Mouse (Mus musculus) kidney, embryonic 16.5 days (tissue): ENCODE results near the gene Ppia. TPM values are rescaled to one million over a fixed set of nuclear protein-coding genes. Genes with fewer than 3 reads are reported as not detected.
"Not testable (repeated sequence)": the region's sequence is repeated elsewhere in the genome, so short reads cannot be mapped to it uniquely, and the experiment has no call there.

Source experiments
- ATAC-seq: fragments of 200-750 bp; cut with Nextera tagmentation; 2 replicates; pipeline ENCODE4 v1.8.0; 2017; ENCODE audit warnings: moderate TSS enrichment; ENCODE audit not compliant: low FRiP score, low TSS enrichment
- H3K27ac ChIP-seq: fragments of 300-500 bp; sonication (generic); 2 replicates; pipeline ENCODE4 v1.5.1; 2014; ENCODE audit warnings: low read length
- H3K27me3 ChIP-seq: fragments of 300-500 bp; sonication (generic); 2 replicates; pipeline ENCODE4 v1.6.1; 2014; ENCODE audit warnings: low read length, control low read depth, mixed read lengths; ENCODE audit not compliant: insufficient read depth
- H3K36me3 ChIP-seq: fragments of 300-500 bp; sonication (generic); 2 replicates; pipeline ENCODE4 v1.6.1; 2014; ENCODE audit warnings: low read length, control low read depth, mixed read lengths; ENCODE audit not compliant: insufficient read depth
- H3K4me1 ChIP-seq: fragments of 300-500 bp; sonication (generic); 2 replicates; pipeline ENCODE4 v1.6.1; 2014; ENCODE audit warnings: low read length, control low read depth, mixed read lengths; ENCODE audit not compliant: insufficient read depth
- H3K4me2 ChIP-seq: fragments of 300-500 bp; sonication (generic); replicated peaks from 2 replicates; pipeline ENCODE4 v1.6.1; 2014; ENCODE audit warnings: low read depth, low read length
- H3K4me3 ChIP-seq: fragments of 300-500 bp; sonication (generic); 2 replicates; pipeline ENCODE4 v1.5.1; 2014; ENCODE audit warnings: mild to moderate bottlenecking, low read length
- H3K9ac ChIP-seq: fragments of 300-500 bp; sonication (generic); replicated peaks from 2 replicates; pipeline ENCODE4 v1.6.1; 2014; ENCODE audit warnings: low read length
- H3K9me3 ChIP-seq: fragments of 300-500 bp; sonication (generic); 2 replicates; pipeline ENCODE4 v1.6.1; 2016; ENCODE audit warnings: low read length, control low read depth
- WGBS: fragments of 180-500 bp; shearing (Covaris S2); extraction: QIAGEN DNeasy Blood & Tissue Kit; methylation state at CpG from one replicate; pipeline ENCODE4 v1.1.7; 2014; 5-methylcytosine and 5-hydroxymethylcytosine counted together
- polyA plus RNA-seq: library from polyadenylated mRNA; unstranded; fragments of >200 nt; fragmentation: Nextera tagmentation; extraction: Ambion mirVana; gene quantifications from 2 replicates; pipeline ENCODE4 v1.2.1, GENCODE M21; 2015

Ppia gene
- polyA plus RNA-seq: 4,884 and 4,942 TPM in 2 replicates

DNA sequence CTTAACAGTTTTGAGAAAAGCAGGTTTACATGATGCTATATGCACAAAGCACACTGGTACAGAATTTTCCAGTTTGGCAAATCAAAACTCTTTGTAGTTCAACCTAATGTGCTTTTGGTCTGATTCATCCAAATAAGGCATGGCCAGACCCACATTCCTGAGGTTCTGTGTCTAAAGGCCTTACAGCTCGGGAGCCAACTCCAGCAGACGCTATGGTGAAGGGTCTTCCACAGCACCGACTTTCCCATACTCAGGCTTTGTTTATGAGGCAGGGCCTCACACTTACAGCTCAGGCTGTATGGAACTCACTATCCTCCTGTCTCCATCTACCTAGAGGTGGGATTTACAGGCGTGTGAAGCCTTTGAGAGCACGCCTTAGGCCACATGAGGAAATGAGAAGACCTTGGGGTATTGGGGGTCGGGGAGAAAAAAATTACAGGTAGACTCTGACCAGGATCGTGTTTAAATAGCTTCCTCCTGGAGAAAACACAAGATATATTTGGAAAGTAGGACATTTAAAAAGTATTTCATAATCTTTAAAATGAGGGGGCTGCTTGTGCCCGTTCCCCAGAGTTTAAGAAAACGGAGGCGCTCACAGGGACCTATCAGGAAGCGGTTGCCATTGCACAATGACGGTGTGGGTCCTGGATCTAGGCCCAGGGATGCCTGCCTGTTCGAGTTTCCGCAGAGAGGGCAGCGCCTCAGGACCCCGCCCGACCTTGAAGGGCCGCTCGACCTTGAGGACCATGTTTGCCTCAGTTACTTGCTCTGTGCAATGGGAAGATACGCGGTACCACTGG is at the start of gene Ppia:
Gene Ppia (plus strand): TSS at position 693 of the 800 bp plus-strand sequence.
- peak within 1 kb of the TSS; percentile 96 for H3K4me2 ChIP-seq
- WGBS: 7% methylated on average over 21 of the region's 21 CpGs
- H3K9me3 ChIP-seq: no peaks in the 10 kb centered on the region
- H3K4me1 ChIP-seq: peaks cover 22% of the 10 kb centered on the region
- H3K4me3 ChIP-seq: peak within 1 kb of the TSS; percentile 100
- peak within 1 kb of the TSS; percentile 99 for H3K27ac ChIP-seq
- H3K27me3 ChIP-seq: no peaks in the 10 kb centered on the region
- ATAC-seq: peak; percentile 59; the same call in 1 of the 2 replicates
- H3K9ac ChIP-seq: peak within 1 kb of the TSS; percentile 100
- H3K36me3 ChIP-seq: peaks cover 14% of the 10 kb centered on the region

- H3K27ac ChIP-seq: no peak overlapping the region; the same call in 1 of the 2 replicates
- WGBS: 19% methylated on average over 11 of the region's 11 CpGs
Observed at GRCm38 (mm10) chr11:6365885-6366284, 49.4 kb upstream of the Ppia start.

GRCm38 (mm10) chr11:6366434-6366833 is 48.8 kb upstream of the Ppia start:
- H3K9me3 ChIP-seq: no peaks in the 10 kb centered on the region
- peak overlapping the region; percentile 42; the same call in 1 of the 2 replicates for H3K27ac ChIP-seq
- H3K9ac ChIP-seq: no peak overlapping the region
- no peaks in the 10 kb centered on the region for H3K36me3 ChIP-seq
- WGBS: 76% methylated on average over 6 of the region's 6 CpGs
- no peak overlapping the region for H3K4me2 ChIP-seq
- no peaks in the 10 kb centered on the region for H3K4me1 ChIP-seq
- no peaks in the 10 kb centered on the region for H3K27me3 ChIP-seq
- H3K4me3 ChIP-seq: no peak overlapping the region
- ATAC-seq: 0 out of 2 replicates have a peak, but pooled peaks have one; percentile 61

More at GRCm38 (mm10) chr11:6365885-6366284, 49.4 kb upstream of the Ppia start:
- peak; percentile 73 for ATAC-seq
- H3K9ac ChIP-seq: 0 out of 2 replicates have a peak overlapping the region, but pooled peaks have one; percentile 19
- H3K36me3 ChIP-seq: no peaks in the 10 kb centered on the region
- no peaks in the 10 kb centered on the region for H3K4me1 ChIP-seq
- no peak overlapping the region for H3K4me2 ChIP-seq
- H3K9me3 ChIP-seq: no peaks in the 10 kb centered on the region
- H3K4me3 ChIP-seq: no peak overlapping the region
- no peaks in the 10 kb centered on the region for H3K27me3 ChIP-seq

DNA sequence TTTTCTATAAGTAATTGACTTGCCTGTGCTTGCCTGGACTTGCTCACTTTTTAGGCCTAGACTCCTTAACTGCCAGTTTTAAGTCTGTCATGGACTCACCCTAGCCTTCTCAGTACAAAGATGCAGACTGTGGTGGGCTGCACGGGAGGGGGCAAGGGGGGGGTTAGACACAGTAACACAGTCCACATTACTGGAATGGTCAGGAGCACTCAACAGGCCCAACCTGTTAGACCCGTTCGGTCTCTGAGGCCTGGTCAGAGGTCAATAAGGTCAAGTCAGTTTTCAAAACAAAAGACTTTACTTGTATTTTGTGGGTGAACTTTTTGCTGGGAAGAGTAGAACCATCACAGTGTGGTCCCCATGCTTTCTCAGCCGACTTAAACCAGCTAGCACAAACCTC is 48.1 kb upstream of the Ppia start:
- Histone ChIP-seq H3K4me1 (no peaks in the 10 kb centered on the region), H3K36me3 (no peaks in the 10 kb centered on the region), H3K4me3 (no peak overlapping the region), H3K9me3 (no peaks in the 10 kb centered on the region), H3K9ac (no peak overlapping the region), H3K27me3 (no peaks in the 10 kb centered on the region), H3K27ac (no peak overlapping the region), H3K4me2 (no peak overlapping the region)
- 73% methylated on average over 4 of the region's 4 CpGs for WGBS
- 0 out of 2 replicates have a peak, but pooled peaks have one; percentile 49 for ATAC-seq

DNA sequence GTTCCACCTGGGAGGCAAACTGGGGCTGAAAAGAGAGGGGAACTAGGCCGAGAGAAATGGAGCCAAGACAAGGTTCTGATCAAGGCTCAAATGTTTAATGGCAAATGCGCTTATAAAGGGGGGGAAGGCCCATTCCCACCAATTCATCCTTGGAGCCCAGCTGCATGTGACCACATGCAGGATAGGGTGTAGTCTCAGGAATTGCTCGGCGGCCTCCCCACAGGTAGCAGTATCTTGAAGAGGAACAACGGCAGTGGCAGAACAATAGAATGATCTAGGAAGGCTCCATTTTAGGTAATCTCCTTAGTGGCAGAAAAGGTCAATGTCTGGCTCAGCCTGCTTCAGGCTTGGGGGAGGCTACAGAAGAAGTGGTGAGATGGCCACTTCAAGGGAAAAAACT is 47.3 kb upstream of the Ppia start:
- not testable (repeated sequence) for H3K27ac ChIP-seq, H3K4me2 ChIP-seq, H3K9me3 ChIP-seq, H3K4me1 ChIP-seq, H3K9ac ChIP-seq, H3K4me3 ChIP-seq, H3K36me3 ChIP-seq, H3K27me3 ChIP-seq, ATAC-seq
- WGBS: 82% methylated on average over 5 of the region's 5 CpGs

DNA sequence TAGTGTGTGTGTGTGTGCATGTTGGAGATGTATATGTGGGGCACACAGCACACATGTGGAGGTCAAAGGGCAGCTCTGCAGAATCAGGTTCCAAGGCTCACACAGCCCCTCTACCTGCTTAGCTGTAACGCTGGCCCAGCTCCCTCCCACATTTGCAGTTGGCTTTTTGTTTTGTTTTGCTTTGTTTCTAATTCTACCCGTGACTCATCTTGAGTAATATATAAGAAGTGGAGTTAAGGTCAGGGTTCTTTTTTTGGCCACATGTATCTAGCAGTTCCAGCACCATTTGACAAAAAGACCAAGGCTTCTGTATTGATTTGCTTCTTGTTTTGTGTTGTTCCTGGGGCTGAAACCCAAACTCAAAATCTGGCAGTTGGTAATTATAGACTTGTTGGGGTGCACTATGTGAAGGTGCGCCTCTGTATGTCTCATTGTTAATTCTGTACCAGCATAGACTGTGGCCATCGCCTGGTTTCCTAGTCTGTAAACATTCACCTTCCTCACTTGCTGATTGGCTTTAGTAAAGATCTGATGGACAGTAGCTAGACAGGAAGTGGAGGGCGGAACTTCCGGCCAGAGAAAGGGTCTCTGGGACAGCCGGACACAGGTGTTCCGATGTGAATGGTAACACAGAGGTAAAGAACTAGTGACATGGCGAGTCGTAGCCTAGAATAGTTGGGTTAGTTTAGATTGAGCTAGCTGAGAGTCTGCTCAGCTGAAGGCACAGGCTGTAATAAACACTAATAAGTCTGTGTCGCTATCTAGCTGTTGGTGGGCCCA is 43.7 kb upstream of the Ppia start:
- WGBS: 88% methylated on average over 11 of the region's 11 CpGs

GRCm38 (mm10) chr11:6372784-6373183 is 42.5 kb upstream of the Ppia start:
- no peak overlapping the region for H3K4me2 ChIP-seq
- no peaks in the 10 kb centered on the region for H3K4me1 ChIP-seq
- H3K36me3 ChIP-seq: no peaks in the 10 kb centered on the region
- WGBS: 91% methylated on average over 9 of the region's 9 CpGs
- no peak overlapping the region for H3K4me3 ChIP-seq
- no peak for ATAC-seq
- no peak overlapping the region for H3K27ac ChIP-seq
- no peak overlapping the region for H3K9ac ChIP-seq
- no peaks in the 10 kb centered on the region for H3K9me3 ChIP-seq
- no peaks in the 10 kb centered on the region for H3K27me3 ChIP-seq

More for the DNA sequence above, 43.7 kb upstream of the Ppia start:
- no peak for ATAC-seq
- Histone ChIP-seq H3K27ac (no peak overlapping the region), H3K4me2 (no peak overlapping the region), H3K4me1 (no peaks in the 10 kb centered on the region), H3K9ac (no peak overlapping the region), H3K36me3 (no peaks in the 10 kb centered on the region), H3K9me3 (no peaks in the 10 kb centered on the region), H3K4me3 (no peak overlapping the region), H3K27me3 (no peaks in the 10 kb centered on the region)

- no peaks in the 10 kb centered on the region for H3K4me1 ChIP-seq
- no peak overlapping the region for H3K4me2 ChIP-seq
- H3K9me3 ChIP-seq: no peaks in the 10 kb centered on the region
- no peak overlapping the region for H3K9ac ChIP-seq
- no peak for ATAC-seq
- H3K36me3 ChIP-seq: no peaks in the 10 kb centered on the region
- no peaks in the 10 kb centered on the region for H3K27me3 ChIP-seq
- H3K4me3 ChIP-seq: no peak overlapping the region
- WGBS: 75% methylated on average over 6 of the region's 6 CpGs
- no peak overlapping the region for H3K27ac ChIP-seq
Observed at GRCm38 (mm10) chr11:6380916-6381315, 34.3 kb upstream of the Ppia start.

GRCm38 (mm10) chr11:6388126-6388725 is 27.0 kb upstream of the Ppia start:
- peak overlapping the region; percentile 90; the same call in 1 of the 2 replicates for H3K9ac ChIP-seq

More at GRCm38 (mm10) chr11:6388126-6388725, 27.0 kb upstream of the Ppia start:
- H3K9me3 ChIP-seq: no peaks in the 10 kb centered on the region
- peak overlapping the region; percentile 97 for H3K27ac ChIP-seq
- ATAC-seq: no peak
- peaks cover 12% of the 10 kb centered on the region for H3K4me1 ChIP-seq
- no peaks in the 10 kb centered on the region for H3K36me3 ChIP-seq
- WGBS: 91% methylated on average over 6 of the region's 6 CpGs
- H3K4me2 ChIP-seq: peak overlapping the region; percentile 85
- no peaks in the 10 kb centered on the region for H3K27me3 ChIP-seq
- H3K4me3 ChIP-seq: peak overlapping the region; percentile 95
